Mouse (Mus musculus): ENCODE measurements around the gene Dip2b.

- TF ChIP-seq CTCF (IDR thresholded peaks at IDR 0.05; ENCODE audit: low read depth, low read length) (no peak), POLR2A (IDR thresholded peaks at IDR 0.05; ENCODE audit: extremely low read depth, insufficient read depth, low read length) (no peak)
These were observed 85.4 kb downstream of the Dip2b start for GRCm38 (mm10) chr15:100123867-100124266.
